Mouse (Mus musculus): ENCODE data around the gene Ap4b1. TPM values are rescaled to one million over a fixed set of nuclear protein-coding genes. Genes with fewer than 3 reads are reported as not detected.

Ap4b1 gene
- 10 to 100 TPM in 1 of 2 experiments, 1 to 10 TPM in 1; 1.3 to 10.8 TPM for polyA plus RNA-seq (2012; fragmentation: generic; extraction: Trizol)

DNA sequence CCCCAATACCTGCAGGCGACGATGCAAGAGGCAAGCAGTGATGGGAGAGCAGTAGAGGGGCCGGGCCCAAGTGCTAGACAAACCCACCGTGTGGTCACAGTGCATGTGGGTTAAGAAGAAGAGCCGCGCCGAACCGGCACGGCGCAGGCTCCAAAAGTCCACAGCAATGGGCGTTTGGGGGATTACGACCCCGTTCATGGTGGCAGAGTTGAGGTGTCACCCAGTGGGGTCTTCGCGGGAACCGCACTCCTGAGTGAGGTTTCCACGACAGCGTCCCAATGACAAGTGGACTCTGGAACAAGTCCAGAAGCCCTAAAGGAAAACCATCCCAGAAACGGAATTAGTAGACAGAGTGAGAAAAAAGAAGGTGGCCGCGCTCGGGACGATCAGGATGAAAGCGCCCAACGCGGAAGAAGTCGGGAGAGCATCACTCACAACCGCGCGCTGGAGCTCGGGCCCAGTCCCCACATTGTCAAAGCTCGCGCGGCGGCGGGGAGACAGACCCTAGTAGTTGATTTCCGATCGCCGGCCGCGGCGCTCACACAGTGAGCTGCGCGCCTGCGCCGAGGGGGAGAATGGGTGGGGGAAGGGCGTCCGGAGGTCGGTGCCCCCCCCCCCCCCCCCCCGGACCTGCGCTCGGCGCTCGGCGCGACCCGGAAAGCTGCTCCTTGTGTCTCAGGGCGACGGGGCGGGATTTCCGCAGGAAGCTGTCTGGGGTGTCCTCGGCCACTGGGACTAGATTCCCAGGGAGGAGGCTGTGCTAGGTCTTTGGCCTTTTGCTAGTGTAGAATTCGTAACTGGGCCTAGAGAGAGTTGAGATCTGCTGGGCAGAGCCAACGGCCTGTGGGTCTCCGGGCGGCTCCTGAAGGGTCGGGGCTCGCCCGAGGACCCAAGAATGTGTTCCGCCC lies at the start of gene Ap4b1, which contains the start of the genes Dclre1b and Gm43064:
Gene Ap4b1 (plus strand): TSS at position 630 of the 908 bp plus-strand sequence.
Gene Dclre1b (minus strand): TSS at position 554 of the 908 bp plus-strand sequence.
Gene Gm43064 (plus strand): TSS at position 683 of the 908 bp plus-strand sequence.

DNA sequence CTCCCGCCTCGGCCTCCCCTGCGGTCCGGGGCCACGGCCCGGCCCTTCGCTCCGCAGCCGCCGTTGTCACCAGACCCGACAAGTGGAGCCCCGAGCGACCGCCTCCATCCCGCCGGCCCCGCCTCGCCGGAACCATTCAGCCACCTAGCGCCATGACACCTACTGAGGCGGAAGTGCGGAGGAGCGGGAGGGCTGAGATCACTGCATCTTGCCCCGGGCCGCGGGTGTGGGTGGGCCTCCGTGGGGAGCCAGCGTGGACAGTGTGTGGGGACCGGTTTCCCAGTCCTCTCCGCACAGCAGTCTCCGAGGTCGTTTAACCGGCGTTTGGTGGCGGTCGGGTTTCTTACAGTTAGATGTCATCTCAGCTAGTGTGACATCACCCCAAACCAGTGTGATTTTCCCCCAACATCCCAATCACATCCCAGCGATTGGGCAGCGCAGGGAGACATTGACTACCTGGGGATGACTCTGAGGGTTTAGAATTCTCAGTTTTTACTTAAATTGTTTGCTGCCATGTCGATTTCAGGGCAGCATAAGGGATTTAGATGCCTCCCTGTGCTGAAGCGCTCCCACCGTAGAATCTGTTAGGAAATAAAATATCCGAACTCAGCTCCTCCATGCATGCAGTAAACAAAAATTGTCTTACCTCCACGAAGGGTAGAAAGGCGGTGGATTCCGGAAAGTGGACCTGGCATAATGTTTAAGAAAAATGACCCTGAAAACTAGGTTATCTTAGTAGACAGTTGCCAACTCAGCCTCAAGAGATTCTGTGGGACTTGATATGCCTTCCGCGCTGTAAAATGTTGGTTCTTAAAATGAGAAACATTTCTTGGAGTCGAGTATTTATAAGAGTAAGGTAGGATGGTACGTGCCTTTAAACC lies 17.9 kb upstream of the Ap4b1 start, which contains the start of gene Hipk1:
Gene Hipk1 (minus strand): TSS at position 334 of the 881 bp plus-strand sequence.

GRCm38 (mm10) chr3:103832426-103832825 lies 23.1 kb downstream of the Ap4b1 start, which contains the start of gene Bcl2l15:
Bcl2l15 (plus strand) TSS chr3:103832601.

GRCm38 (mm10) chr3:103858881-103859801 lies 49.8 kb downstream of the Ap4b1 start, which contains the start of gene Ptpn22:
Ptpn22 (plus strand) TSS chr3:103859795.

Other genes starting within 250 kb of the Ap4b1 start
- under 1 TPM in 1 of 2 experiments, not detected in 1; 0.02 TPM for gene Syt6, start 234.3 kb upstream of the Ap4b1 start, polyA plus RNA-seq (2012; fragmentation: generic; extraction: Trizol)
- gene Atg4a-ps, start 163.5 kb upstream of the Ap4b1 start, polyA plus RNA-seq (2012; fragmentation: generic; extraction: Trizol), result under 1 TPM in 1 of 2 experiments, not detected in 1; 0.09 TPM
- gene Olfml3, start 71.5 kb upstream of the Ap4b1 start, polyA plus RNA-seq (2012; fragmentation: generic; extraction: Trizol), result 10 to 100 TPM in 1 of 2 experiments, 1 to 10 TPM in 1; 4.1 to 29.3 TPM
- gene Gm10964, start 70.2 kb upstream of the Ap4b1 start, polyA plus RNA-seq (2012; fragmentation: generic; extraction: Trizol), result not detected
- 1 to 10 TPM in 1 of 2 experiments, under 1 TPM in 1; 0.92 to 8.0 TPM for gene Hipk1, start 18.0 kb upstream of the Ap4b1 start, polyA plus RNA-seq (2012; fragmentation: generic; extraction: Trizol)
- gene Dclre1b, start 76 bp upstream of the Ap4b1 start, polyA plus RNA-seq (2012; fragmentation: generic; extraction: Trizol), result 1 to 10 TPM; 2.3 to 3.0 TPM
- gene Gm43064, start 53 bp downstream of the Ap4b1 start, polyA plus RNA-seq (2012; fragmentation: generic; extraction: Trizol), result under 1 TPM; 0.01 to 0.15 TPM
- gene Bcl2l15, start 23.1 kb downstream of the Ap4b1 start, polyA plus RNA-seq (2012; fragmentation: generic; extraction: Trizol), result under 1 TPM; 0.25 to 0.36 TPM
- gene Ptpn22, start 50.3 kb downstream of the Ap4b1 start, polyA plus RNA-seq (2012; fragmentation: generic; extraction: Trizol), result under 1 TPM; 0.09 to 0.41 TPM
- 1 to 10 TPM in 1 of 2 experiments, under 1 TPM in 1; 0.54 to 1.3 TPM for gene Rsbn1, start 104.6 kb downstream of the Ap4b1 start, polyA plus RNA-seq (2012; fragmentation: generic; extraction: Trizol)
- gene Phtf1, start 158.6 kb downstream of the Ap4b1 start, polyA plus RNA-seq (2012; fragmentation: generic; extraction: Trizol), result 10 to 100 TPM in 1 of 2 experiments, 1 to 10 TPM in 1; 1.7 to 15.4 TPM